Comparison of ENCODE assay signal across 7 mouse cellular contexts in genomic region chr6:13069302-13070146, GRCm38 (mm10). TPM values are rescaled to one million over a fixed set of nuclear protein-coding genes. Genes with fewer than 3 reads are reported as not detected.
A peak's percentile ranks its signal among the peaks of the same experiment; 100 is the strongest.
DNase-seq lines count a peak whose midpoint lies in the region; ATAC-seq lines count a peak whose summit lies in the region.

Gene Tmem106b (plus strand): TSS chr6:13069759.

- H3K4me2 ChIP-seq in embryonic facial prominence, embryonic 11.5 days (ENCODE audit: low read depth, low read length) = peak within 1 kb of the TSS; percentile 49
- H3K4me2 ChIP-seq in midbrain, embryonic 13.5 days (replicated peaks) = peak within 1 kb of the TSS; percentile 74

- H3K27me3 ChIP-seq in embryonic facial prominence, embryonic 11.5 days (ENCODE audit: control insufficient read depth, insufficient read depth, low read length) = no peaks in the 10 kb centered on the region
- H3K27me3 ChIP-seq in limb, embryonic 10.5 days (ENCODE audit: low read depth, poor library complexity, severe bottlenecking) = no peaks in the 10 kb centered on the region
- no peaks in the 10 kb centered on the region for H3K27me3 ChIP-seq in midbrain, embryonic 13.5 days

- no peak within 1 kb of the TSS for H3K27ac ChIP-seq in embryonic facial prominence, embryonic 11.5 days (replicated peaks; ENCODE audit: low read depth, low read length)
- H3K27ac ChIP-seq in limb, embryonic 10.5 days = peak within 1 kb of the TSS; percentile 95
- H3K27ac ChIP-seq in midbrain, embryonic 13.5 days = peak within 1 kb of the TSS; percentile 79

- H3K4me1 ChIP-seq in embryonic facial prominence, embryonic 11.5 days (ENCODE audit: control insufficient read depth, insufficient read depth, low read length) = no peaks in the 10 kb centered on the region
- H3K4me1 ChIP-seq in limb, embryonic 10.5 days = peaks cover 6% of the 10 kb centered on the region
- peaks cover 9% of the 10 kb centered on the region for H3K4me1 ChIP-seq in midbrain, embryonic 13.5 days (replicated peaks)

- 3% methylated on average over 61 of the region's 61 CpGs for WGBS in embryonic facial prominence, embryonic 11.5 days
- 4% methylated on average over 61 of the region's 61 CpGs for WGBS in limb, embryonic 10.5 days
- WGBS in midbrain, embryonic 13.5 days = 3% methylated on average over 60 of the region's 61 CpGs

- peak within 1 kb of the TSS; percentile 85 for H3K4me3 ChIP-seq in embryonic facial prominence, embryonic 11.5 days (ENCODE audit: low read depth, low read length)
- peak within 1 kb of the TSS; percentile 96 for H3K4me3 ChIP-seq in limb, embryonic 10.5 days
- peak within 1 kb of the TSS; percentile 95 for H3K4me3 ChIP-seq in midbrain, embryonic 13.5 days (replicated peaks)

- no peaks in the 10 kb centered on the region for H3K9me3 ChIP-seq in embryonic facial prominence, embryonic 11.5 days (replicated peaks; ENCODE audit: control insufficient read depth, low read length)
- H3K9me3 ChIP-seq in limb, embryonic 10.5 days (replicated peaks) = no peaks in the 10 kb centered on the region
- no peaks in the 10 kb centered on the region for H3K9me3 ChIP-seq in midbrain, embryonic 13.5 days

- H3K9ac ChIP-seq in embryonic facial prominence, embryonic 11.5 days (replicated peaks; ENCODE audit: low read length) = peak within 1 kb of the TSS; percentile 87
- peak within 1 kb of the TSS; percentile 97 for H3K9ac ChIP-seq in midbrain, embryonic 13.5 days (replicated peaks)

- peak; percentile 98 for ATAC-seq in embryonic facial prominence, embryonic 11.5 days (replicated peaks; ENCODE audit: insufficient number of reproducible peaks, low FRiP score, low TSS enrichment, low read depth)
- ATAC-seq in granulocyte monocyte progenitor cell, adult 5-6 weeks (replicated peaks; ENCODE audit: poor library complexity, severe bottlenecking) = peak; percentile 94
- peak; percentile 100 for ATAC-seq in midbrain, embryonic 13.5 days

- DNase-seq in adrenal gland, postnatal 14 days = peak; percentile 99
- peak; percentile 97 for DNase-seq in embryonic facial prominence, embryonic 11.5 days (ENCODE audit: low spot score)
- peak; percentile 96 for DNase-seq in kidney, adult 11 months
- DNase-seq in limb, embryonic 10.5 days (ENCODE audit: low spot score) = peak; percentile 97
- peak; percentile 91 for DNase-seq in spleen, adult 12 weeks (ENCODE audit: low spot score)

- H3K36me3 ChIP-seq in embryonic facial prominence, embryonic 11.5 days (replicated peaks; ENCODE audit: control insufficient read depth, insufficient read depth, low read depth, low read length) = no peaks in the 10 kb centered on the region
- peaks cover 19% of the 10 kb centered on the region for H3K36me3 ChIP-seq in limb, embryonic 10.5 days
- peaks cover 24% of the 10 kb centered on the region for H3K36me3 ChIP-seq in midbrain, embryonic 13.5 days

RNA-seq across cellular contexts. Expression of gene Tmem106b, which starts in this region (rescaled TPM):
- total RNA-seq in adrenal gland, postnatal 14 days (2021) = 144 and 152 TPM in 2 replicates
- 32.6 and 39.2 TPM in 2 replicates for polyA plus RNA-seq in embryonic facial prominence, embryonic 11.5 days (2014; fragmentation: Nextera tagmentation; extraction: Ambion mirVana)
- 17.3 and 29.7 TPM in 2 replicates for total RNA-seq in granulocyte monocyte progenitor cell, adult 5-6 weeks (2014; fragmentation: Nextera tagmentation)
- 29.2 and 43.0 TPM in 2 replicates for total RNA-seq in granulocyte monocyte progenitor cell, adult 5-6 weeks (2017)
- polyA plus RNA-seq in limb, embryonic 10.5 days (2016; fragmentation: Nextera tagmentation; extraction: Ambion mirVana) = 12.1 and 17.8 TPM in 2 replicates
- polyA plus RNA-seq in midbrain, embryonic 13.5 days (2015; fragmentation: Nextera tagmentation; extraction: Ambion mirVana) = 32.6 TPM in 2 replicates
